Mouse (Mus musculus): ENCODE measurements around the gene Iqck. TPM values are rescaled to one million over a fixed set of nuclear protein-coding genes. Genes with fewer than 3 reads are reported as not detected.

The Iqck gene
- polyA plus RNA-seq, 1 experiment, result 5.9 TPM

- 85% methylated on average over 5 of the region's 5 CpGs for WGBS
- DNase-seq, result no peak
- Histone ChIP-seq H3K27me3 (ENCODE audit: control insufficient read depth, insufficient read depth, low read length) (no peaks in the 10 kb centered on the region), H3K27ac (ENCODE audit: insufficient read depth, low read length) (peak overlapping the region; percentile 22), H3K4me3 (replicated peaks; ENCODE audit: insufficient read depth, low read depth, low read length) (no peak overlapping the region), H3K4me1 (ENCODE audit: control insufficient read depth, insufficient read depth, low read length) (peaks cover 33% of the 10 kb centered on the region)
- TF ChIP-seq CTCF (IDR thresholded peaks at IDR 0.05; ENCODE audit: borderline replicate concordance, insufficient read depth, low read depth, low read length) (no peak), POLR2A (IDR thresholded peaks at IDR 0.05; ENCODE audit: borderline replicate concordance, insufficient read depth, low read length) (no peak)
Observed at GRCm38 (mm10) chr7:118989275-118989856, 133.8 kb downstream of the Iqck start.

- peaks cover 29% of the 10 kb centered on the region for H3K4me1 ChIP-seq (ENCODE audit: control insufficient read depth, insufficient read depth, low read length)
Observed at GRCm38 (mm10) chr7:118990282-118990681, 134.7 kb downstream of the Iqck start.

GRCm38 (mm10) chr7:118991341-118991884 lies 135.9 kb downstream of the Iqck start:
- H3K4me1 ChIP-seq (ENCODE audit: control insufficient read depth, insufficient read depth, low read length), result peaks cover 30% of the 10 kb centered on the region
- DNase-seq, result no peak
- H3K4me3 ChIP-seq (replicated peaks; ENCODE audit: insufficient read depth, low read depth, low read length), result no peak overlapping the region
- no peaks in the 10 kb centered on the region for H3K27me3 ChIP-seq (ENCODE audit: control insufficient read depth, insufficient read depth, low read length)
- no peak for TF ChIP-seq CTCF (IDR thresholded peaks at IDR 0.05; ENCODE audit: borderline replicate concordance, insufficient read depth, low read depth, low read length)
- TF ChIP-seq POLR2A (IDR thresholded peaks at IDR 0.05; ENCODE audit: borderline replicate concordance, insufficient read depth, low read length), result no peak
- H3K27ac ChIP-seq (ENCODE audit: insufficient read depth, low read length), result no peak overlapping the region
- WGBS, result 25% methylated on average over 4 of the region's 4 CpGs

More at GRCm38 (mm10) chr7:118990282-118990681, 134.7 kb downstream of the Iqck start:
- TF ChIP-seq POLR2A (IDR thresholded peaks at IDR 0.05; ENCODE audit: borderline replicate concordance, insufficient read depth, low read length), result no peak
- TF ChIP-seq CTCF (IDR thresholded peaks at IDR 0.05; ENCODE audit: borderline replicate concordance, insufficient read depth, low read depth, low read length), result no peak
- Histone ChIP-seq H3K27me3 (ENCODE audit: control insufficient read depth, insufficient read depth, low read length) (no peaks in the 10 kb centered on the region), H3K27ac (ENCODE audit: insufficient read depth, low read length) (peak overlapping the region; percentile 37; the same call in 1 of the 2 replicates), H3K4me3 (replicated peaks; ENCODE audit: insufficient read depth, low read depth, low read length) (no peak overlapping the region)
- DNase-seq, result no peak
- WGBS, result 48% methylated on average over 6 of the region's 6 CpGs

GRCm38 (mm10) chr7:118992080-118992560 lies 136.6 kb downstream of the Iqck start:
- peaks cover 28% of the 10 kb centered on the region for H3K4me1 ChIP-seq (ENCODE audit: control insufficient read depth, insufficient read depth, low read length)
- H3K27me3 ChIP-seq (ENCODE audit: control insufficient read depth, insufficient read depth, low read length), result no peaks in the 10 kb centered on the region
- peak overlapping the region; percentile 2 for H3K4me3 ChIP-seq (replicated peaks; ENCODE audit: insufficient read depth, low read depth, low read length)
- TF ChIP-seq CTCF (IDR thresholded peaks at IDR 0.05; ENCODE audit: borderline replicate concordance, insufficient read depth, low read depth, low read length) (no peak), POLR2A (IDR thresholded peaks at IDR 0.05; ENCODE audit: borderline replicate concordance, insufficient read depth, low read length) (no peak)
- peak overlapping the region; percentile 70; the same call in 1 of the 2 replicates for H3K27ac ChIP-seq (ENCODE audit: insufficient read depth, low read length)
- peak in 1 of 2 experiments; percentile 36 for DNase-seq
- 24% methylated on average over 6 of the region's 6 CpGs for WGBS

- DNase-seq, result peak in 1 of 2 experiments; percentile 58
- Histone ChIP-seq H3K27ac (ENCODE audit: insufficient read depth, low read length) (peak overlapping the region; percentile 70; the same call in 1 of the 2 replicates), H3K4me1 (ENCODE audit: control insufficient read depth, insufficient read depth, low read length) (peaks cover 21% of the 10 kb centered on the region), H3K27me3 (ENCODE audit: control insufficient read depth, insufficient read depth, low read length) (no peaks in the 10 kb centered on the region), H3K4me3 (replicated peaks; ENCODE audit: insufficient read depth, low read depth, low read length) (peak overlapping the region; percentile 66)
- TF ChIP-seq POLR2A (IDR thresholded peaks at IDR 0.05; ENCODE audit: borderline replicate concordance, insufficient read depth, low read length) (no peak), CTCF (IDR thresholded peaks at IDR 0.05; ENCODE audit: borderline replicate concordance, insufficient read depth, low read depth, low read length) (no peak)
- WGBS, result 13% methylated on average over 13 of the region's 13 CpGs
Observed at GRCm38 (mm10) chr7:118992623-118993405, 137.3 kb downstream of the Iqck start.

GRCm38 (mm10) chr7:118993597-118994230 lies 138.2 kb downstream of the Iqck start:
- 4% methylated on average over 26 of the region's 26 CpGs for WGBS
- Histone ChIP-seq H3K27me3 (ENCODE audit: control insufficient read depth, insufficient read depth, low read length) (no peaks in the 10 kb centered on the region), H3K4me3 (replicated peaks; ENCODE audit: insufficient read depth, low read depth, low read length) (peak overlapping the region; percentile 66), H3K27ac (ENCODE audit: insufficient read depth, low read length) (peak overlapping the region; percentile 89), H3K4me1 (ENCODE audit: control insufficient read depth, insufficient read depth, low read length) (peaks cover 20% of the 10 kb centered on the region)
- DNase-seq, result peak in 1 of 2 experiments; percentile 53
- TF ChIP-seq POLR2A (IDR thresholded peaks at IDR 0.05; ENCODE audit: borderline replicate concordance, insufficient read depth, low read length) (no peak), CTCF (IDR thresholded peaks at IDR 0.05; ENCODE audit: borderline replicate concordance, insufficient read depth, low read depth, low read length) (no peak)

GRCm38 (mm10) chr7:118994231-118994842 lies 138.8 kb downstream of the Iqck start:
- WGBS, result 2% methylated on average over 21 of the region's 21 CpGs
- Histone ChIP-seq H3K4me3 (replicated peaks; ENCODE audit: insufficient read depth, low read depth, low read length) (peak overlapping the region; percentile 66), H3K27ac (ENCODE audit: insufficient read depth, low read length) (peak overlapping the region; percentile 89), H3K4me1 (ENCODE audit: control insufficient read depth, insufficient read depth, low read length) (peaks cover 20% of the 10 kb centered on the region), H3K27me3 (ENCODE audit: control insufficient read depth, insufficient read depth, low read length) (no peaks in the 10 kb centered on the region)
- TF ChIP-seq POLR2A (IDR thresholded peaks at IDR 0.05; ENCODE audit: borderline replicate concordance, insufficient read depth, low read length) (no peak), CTCF (IDR thresholded peaks at IDR 0.05; ENCODE audit: borderline replicate concordance, insufficient read depth, low read depth, low read length) (no peak)
- peak; percentile 49 to 66 for DNase-seq

All from cerebellum, adult 2 months (tissue).